Mouse (Mus musculus): Measurements from ENCODE around the gene Ccnh. TPM values are rescaled to one million over a fixed set of nuclear protein-coding genes. Genes with fewer than 3 reads are reported as not detected.
A peak's percentile ranks its signal among the peaks of the same experiment; 100 is the strongest.

Gene Ccnh
- polyA plus RNA-seq, 1 experiment: 1.9 TPM

DNA sequence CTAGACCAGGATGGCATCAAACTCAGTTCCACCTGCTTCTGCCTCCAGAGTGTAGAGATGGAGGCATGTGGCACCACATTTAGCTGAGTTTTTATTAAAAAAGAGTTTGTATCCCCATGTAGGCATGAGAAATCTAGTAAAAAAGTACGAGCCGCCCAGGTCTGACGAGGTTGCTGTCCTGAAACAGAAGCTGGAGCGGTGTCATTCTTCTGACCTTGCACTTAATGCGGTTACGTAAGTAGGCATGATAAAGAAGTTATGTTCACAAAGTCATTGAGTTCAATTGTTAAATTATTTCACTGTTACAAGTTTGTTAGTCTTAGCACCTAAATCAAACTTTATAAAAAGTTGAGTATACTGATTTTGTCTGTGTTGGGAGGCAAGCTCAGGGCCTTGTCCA, 19.4 kb downstream of the Ccnh start:
- H3K9me3 ChIP-seq (ENCODE audit: control insufficient read depth, low read length): no peaks in the 10 kb centered on the region
- no peaks in the 10 kb centered on the region for H3K4me1 ChIP-seq (ENCODE audit: control insufficient read depth)
- H3K4me3 ChIP-seq (replicated peaks): no peak overlapping the region
- peaks cover 42% of the 10 kb centered on the region for H3K36me3 ChIP-seq (ENCODE audit: control insufficient read depth)
- TF ChIP-seq GATA1 (IDR thresholded peaks at IDR 0.05; ENCODE audit: low read length) (no peak), TAL1 (IDR thresholded peaks at IDR 0.05; ENCODE audit: low read length) (no peak)
- H3K27me3 ChIP-seq (ENCODE audit: control insufficient read depth): no peaks in the 10 kb centered on the region

- Histone ChIP-seq H3K4me1 (ENCODE audit: control insufficient read depth) (no peaks in the 10 kb centered on the region), H3K27me3 (ENCODE audit: control insufficient read depth) (no peaks in the 10 kb centered on the region), H3K4me3 (replicated peaks) (no peak overlapping the region), H3K36me3 (ENCODE audit: control insufficient read depth) (peaks cover 37% of the 10 kb centered on the region), H3K9me3 (ENCODE audit: control insufficient read depth, low read length) (no peaks in the 10 kb centered on the region)
- TF ChIP-seq GATA1 (IDR thresholded peaks at IDR 0.05; ENCODE audit: low read length) (no peak), TAL1 (IDR thresholded peaks at IDR 0.05; ENCODE audit: low read length) (no peak)
Measured at GRCm38 (mm10) chr13:85210353-85210752, 21.1 kb downstream of the Ccnh start.

GRCm38 (mm10) chr13:85218656-85219055, 29.4 kb downstream of the Ccnh start:
- Histone ChIP-seq H3K4me3 (replicated peaks) (no peak overlapping the region), H3K27me3 (ENCODE audit: control insufficient read depth) (no peaks in the 10 kb centered on the region), H3K4me1 (ENCODE audit: control insufficient read depth) (peaks cover 4% of the 10 kb centered on the region; the same call in 1 of the 2 replicates), H3K36me3 (ENCODE audit: control insufficient read depth) (peaks cover 36% of the 10 kb centered on the region), H3K9me3 (ENCODE audit: control insufficient read depth, low read length) (no peaks in the 10 kb centered on the region)
- TF ChIP-seq TAL1 (IDR thresholded peaks at IDR 0.05; ENCODE audit: low read length) (no peak), GATA1 (IDR thresholded peaks at IDR 0.05; ENCODE audit: low read length) (peak; percentile 47)

DNA sequence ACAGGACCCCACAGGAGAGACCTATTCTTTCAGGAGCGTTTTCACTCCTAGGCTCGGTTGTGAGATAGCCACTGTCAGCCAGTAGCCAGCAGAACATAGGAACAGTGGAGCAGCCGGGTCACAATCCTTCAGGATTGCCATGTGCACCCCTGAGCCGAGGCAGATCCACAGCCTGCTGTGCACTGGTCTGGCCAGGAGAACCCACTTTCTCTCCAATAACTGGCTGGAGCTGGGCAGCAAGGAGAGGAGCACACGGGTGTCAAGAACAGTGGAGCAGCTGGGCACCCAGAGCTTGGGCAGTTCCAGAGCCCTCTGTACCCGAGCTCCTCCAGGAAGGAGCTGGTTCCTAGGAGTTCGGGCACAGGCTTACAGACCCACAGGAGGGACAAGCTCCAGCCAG, 49.6 kb downstream of the Ccnh start:
- no peaks in the 10 kb centered on the region for H3K9me3 ChIP-seq (ENCODE audit: control insufficient read depth, low read length)
- no peaks in the 10 kb centered on the region for H3K27me3 ChIP-seq (ENCODE audit: control insufficient read depth)
- H3K36me3 ChIP-seq (ENCODE audit: control insufficient read depth): peaks cover 12% of the 10 kb centered on the region
- H3K4me3 ChIP-seq (replicated peaks): no peak overlapping the region
- no peaks in the 10 kb centered on the region for H3K4me1 ChIP-seq (ENCODE audit: control insufficient read depth)
- no peak for TF ChIP-seq GATA1 (IDR thresholded peaks at IDR 0.05; ENCODE audit: low read length)
- TF ChIP-seq TAL1 (IDR thresholded peaks at IDR 0.05; ENCODE audit: low read length): no peak

Other genes with a start within 250 kb of the Ccnh start
- gene Rasa1, start 99.7 kb downstream of the Ccnh start, polyA plus RNA-seq (2012): 0.04 and 0.06 TPM in 2 replicates